Mouse (Mus musculus): ENCODE data around the gene Gjb2. TPM values are rescaled to one million over a fixed set of nuclear protein-coding genes. Genes with fewer than 3 reads are reported as not detected.
"Not testable (repeated sequence)": the region's sequence is repeated elsewhere in the genome, so short reads cannot be mapped to it uniquely, and the experiment has no call there.

Gene Gjb2
- polyA plus RNA-seq, 1 experiment from 2014 or later: 78.1 TPM

DNA sequence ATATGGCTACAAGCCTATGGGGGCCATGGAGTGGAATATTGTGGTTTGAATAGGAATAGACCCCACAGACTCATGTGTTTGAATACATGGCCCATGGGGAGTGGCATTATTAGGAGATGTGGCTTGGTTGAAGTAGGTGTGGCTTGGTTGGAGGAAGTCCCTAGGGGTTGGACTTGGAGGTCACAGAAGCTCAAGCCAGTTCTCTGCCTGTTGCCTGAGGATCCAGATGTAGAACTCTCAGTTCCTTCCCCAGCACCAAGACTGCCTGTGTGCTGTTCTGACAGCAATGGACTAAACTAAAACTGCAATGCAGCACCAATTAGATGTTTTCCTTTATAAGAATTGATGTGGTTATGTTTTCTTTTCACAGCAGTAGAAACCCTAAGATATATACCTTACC is 38.4 kb downstream of the Gjb2 start:
- TF ChIP-seq EP300 (optimal IDR thresholded peaks at IDR 0.05) (no peak), CTCF (IDR thresholded peaks at IDR 0.05; ENCODE audit: low read depth) (no peak)
- Histone ChIP-seq H3K9me3 (ENCODE audit: control insufficient read depth, low read length) (no peaks in the 10 kb centered on the region), H3K4me3 (ENCODE audit: low read depth, low read length) (no peak overlapping the region), H3K27me3 (ENCODE audit: control insufficient read depth, insufficient read depth, low read length) (no peaks in the 10 kb centered on the region), H3K4me2 (replicated peaks; ENCODE audit: low read depth) (no peak overlapping the region), H3K27ac (replicated peaks) (no peak overlapping the region), H3K4me1 (replicated peaks; ENCODE audit: control insufficient read depth, insufficient read depth) (no peaks in the 10 kb centered on the region), H3K36me3 (ENCODE audit: control insufficient read depth, insufficient read depth, low read length) (no peaks in the 10 kb centered on the region), H3K9ac (ENCODE audit: low read length) (no peak overlapping the region)
- ATAC-seq (ENCODE audit: low FRiP score, low TSS enrichment) (no peak), DNase-seq (ENCODE audit: low spot score) (no peak)

DNA sequence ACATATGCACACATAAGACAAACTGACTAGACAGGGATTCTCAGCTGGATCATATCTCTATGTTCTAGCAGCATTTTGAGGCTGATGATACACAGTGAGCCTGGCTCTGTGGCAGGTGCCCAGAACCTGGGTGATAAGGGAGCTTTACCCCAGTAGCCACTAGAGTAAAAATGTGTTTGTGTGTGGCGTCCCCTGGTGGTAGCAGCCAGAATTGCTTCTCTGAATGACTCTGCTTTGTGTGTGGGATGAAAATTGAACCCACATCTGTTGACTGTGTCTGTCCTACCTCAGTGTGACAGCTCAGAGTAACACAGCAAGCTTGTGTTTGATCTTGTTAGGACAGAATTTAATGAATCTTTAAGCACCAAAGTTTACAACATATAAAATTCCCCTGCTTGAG is 44.5 kb downstream of the Gjb2 start:
- H3K36me3 ChIP-seq (ENCODE audit: control insufficient read depth, insufficient read depth, low read length); H3K4me3 ChIP-seq (ENCODE audit: low read depth, low read length); H3K9me3 ChIP-seq (ENCODE audit: control insufficient read depth, low read length); H3K4me2 ChIP-seq (replicated peaks; ENCODE audit: low read depth); ATAC-seq (ENCODE audit: low FRiP score, low TSS enrichment); H3K9ac ChIP-seq (ENCODE audit: low read length); H3K27ac ChIP-seq (replicated peaks); H3K4me1 ChIP-seq (replicated peaks; ENCODE audit: control insufficient read depth, insufficient read depth): not testable (repeated sequence)
- peak; percentile 80 for DNase-seq (ENCODE audit: low spot score)
- TF ChIP-seq CTCF (IDR thresholded peaks at IDR 0.05; ENCODE audit: low read depth): peak; percentile 85
- peaks cover 12% of the 10 kb centered on the region for H3K27me3 ChIP-seq (ENCODE audit: control insufficient read depth, insufficient read depth, low read length)
- 0% methylated on average over 1 of the region's 1 CpGs for WGBS

DNA sequence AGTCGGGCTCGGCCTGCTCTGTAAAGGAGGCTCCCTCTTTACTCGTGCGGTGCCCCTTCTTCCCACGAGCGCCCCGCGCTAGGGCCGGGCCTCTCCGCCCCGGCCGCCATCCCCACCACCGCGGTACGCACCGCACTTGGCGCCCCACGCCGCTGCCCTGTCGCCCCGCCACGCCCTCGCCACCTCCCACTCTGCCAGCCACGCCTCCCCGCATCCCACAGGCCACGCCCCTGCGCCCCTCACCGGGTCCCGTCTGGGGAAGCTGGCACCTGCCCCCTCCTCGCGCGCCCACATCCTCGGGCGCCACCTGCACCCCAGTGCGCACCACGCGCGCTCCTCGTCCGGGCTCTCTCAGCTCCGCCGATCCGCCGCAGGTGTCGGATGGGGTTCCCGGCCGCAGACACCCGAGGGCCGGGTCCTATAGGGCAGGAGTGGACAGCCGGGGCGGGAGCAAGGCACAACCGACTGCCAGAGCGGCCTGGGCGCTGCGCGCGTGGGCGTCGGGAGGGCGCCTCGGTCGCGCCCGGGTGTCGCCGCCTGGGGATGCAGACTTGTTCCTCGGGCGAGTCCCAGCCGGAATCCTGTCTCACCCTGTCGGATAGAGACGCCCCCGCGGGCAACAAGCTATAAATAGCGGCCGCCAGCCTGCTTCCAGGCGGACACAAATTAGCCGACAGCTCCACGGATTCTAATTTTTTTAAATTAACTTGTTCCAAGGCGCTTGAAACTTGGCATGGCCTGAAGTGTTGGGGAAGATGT is 46.8 kb downstream of the Gjb2 start, which contains the start of gene Gja3:
Gene Gja3 (minus strand): TSS at position 538 of the 759 bp plus-strand sequence.
- H3K9ac ChIP-seq (ENCODE audit: low read length): no peak within 1 kb of the TSS
- WGBS: 1% methylated on average over 61 of the region's 79 CpGs
- peak within 1 kb of the TSS; percentile 43 for H3K4me3 ChIP-seq (ENCODE audit: low read depth, low read length)
- no peak within 1 kb of the TSS for H3K27ac ChIP-seq (replicated peaks)
- no peaks in the 10 kb centered on the region for H3K36me3 ChIP-seq (ENCODE audit: control insufficient read depth, insufficient read depth, low read length)
- H3K9me3 ChIP-seq (ENCODE audit: control insufficient read depth, low read length): no peaks in the 10 kb centered on the region
- peak within 1 kb of the TSS; percentile 65 for H3K4me2 ChIP-seq (replicated peaks; ENCODE audit: low read depth)
- H3K4me1 ChIP-seq (replicated peaks; ENCODE audit: control insufficient read depth, insufficient read depth): no peaks in the 10 kb centered on the region; the same call in 1 of the 2 replicates
- H3K27me3 ChIP-seq (ENCODE audit: control insufficient read depth, insufficient read depth, low read length): peaks cover 12% of the 10 kb centered on the region
- TF ChIP-seq CTCF (IDR thresholded peaks at IDR 0.05; ENCODE audit: low read depth) (no peak), EP300 (optimal IDR thresholded peaks at IDR 0.05) (no peak)
- DNase-seq (ENCODE audit: low spot score) (peak; percentile 26), ATAC-seq (ENCODE audit: low FRiP score, low TSS enrichment) (peak; percentile 45; the same call in 1 of the 2 replicates)

DNA sequence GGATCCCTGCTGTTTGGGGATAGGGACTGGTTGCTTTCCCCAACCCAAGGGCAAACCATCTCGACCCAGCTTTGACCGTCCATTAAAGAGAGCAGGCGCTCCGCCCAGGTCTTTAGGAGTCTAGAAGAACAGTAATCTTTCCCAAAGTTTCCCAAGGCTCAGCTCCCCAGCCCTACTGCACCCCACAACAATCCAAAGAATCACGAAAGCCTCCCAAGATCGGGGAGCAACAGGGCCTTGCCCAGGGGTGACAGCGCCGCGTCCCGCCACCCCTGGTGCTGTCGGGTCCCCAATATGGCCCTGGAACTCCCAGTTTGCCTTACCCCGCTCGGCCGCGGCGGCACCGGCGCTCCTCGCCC is 47.3 kb downstream of the Gjb2 start:
- Histone ChIP-seq H3K4me1 (replicated peaks; ENCODE audit: control insufficient read depth, insufficient read depth) (no peaks in the 10 kb centered on the region; the same call in 1 of the 2 replicates), H3K4me3 (ENCODE audit: low read depth, low read length) (peak overlapping the region; percentile 43), H3K27ac (replicated peaks) (no peak overlapping the region), H3K4me2 (replicated peaks; ENCODE audit: low read depth) (peak overlapping the region; percentile 65), H3K36me3 (ENCODE audit: control insufficient read depth, insufficient read depth, low read length) (no peaks in the 10 kb centered on the region), H3K27me3 (ENCODE audit: control insufficient read depth, insufficient read depth, low read length) (peaks cover 12% of the 10 kb centered on the region), H3K9me3 (ENCODE audit: control insufficient read depth, low read length) (no peaks in the 10 kb centered on the region), H3K9ac (ENCODE audit: low read length) (no peak overlapping the region)
- DNase-seq (ENCODE audit: low spot score) (no peak), ATAC-seq (ENCODE audit: low FRiP score, low TSS enrichment) (no peak)
- WGBS: 3% methylated on average over 19 of the region's 19 CpGs
- TF ChIP-seq EP300 (optimal IDR thresholded peaks at IDR 0.05) (no peak), CTCF (IDR thresholded peaks at IDR 0.05; ENCODE audit: low read depth) (no peak)

DNA sequence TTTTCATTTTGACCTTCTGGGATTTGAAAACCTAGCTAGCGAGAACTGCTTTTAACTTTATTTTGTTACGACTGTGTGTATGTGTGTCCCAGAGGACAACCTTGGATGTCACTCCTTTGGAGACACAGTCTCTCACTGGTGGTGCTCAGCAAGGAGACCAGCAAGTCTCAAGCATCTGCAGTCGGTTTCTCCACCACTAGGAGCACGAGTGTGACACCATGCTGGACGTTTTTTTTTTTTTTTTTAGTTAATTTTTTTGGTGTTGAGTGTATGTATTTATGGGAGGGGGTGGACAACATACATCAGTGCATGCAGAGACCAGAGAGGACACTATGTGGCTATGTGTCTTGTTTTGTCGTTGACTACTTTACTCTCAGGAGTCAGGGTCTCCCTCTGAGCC is 51.8 kb downstream of the Gjb2 start:
- no peak for ATAC-seq (ENCODE audit: low FRiP score, low TSS enrichment)

More for the DNA sequence above, 51.8 kb downstream of the Gjb2 start:
- Histone ChIP-seq H3K4me2 (replicated peaks; ENCODE audit: low read depth) (no peak overlapping the region), H3K36me3 (ENCODE audit: control insufficient read depth, insufficient read depth, low read length) (no peaks in the 10 kb centered on the region), H3K27me3 (ENCODE audit: control insufficient read depth, insufficient read depth, low read length) (peaks cover 9% of the 10 kb centered on the region), H3K9me3 (ENCODE audit: control insufficient read depth, low read length) (no peaks in the 10 kb centered on the region), H3K4me3 (ENCODE audit: low read depth, low read length) (no peak overlapping the region), H3K4me1 (replicated peaks; ENCODE audit: control insufficient read depth, insufficient read depth) (no peaks in the 10 kb centered on the region; the same call in 1 of the 2 replicates), H3K9ac (ENCODE audit: low read length) (no peak overlapping the region), H3K27ac (replicated peaks) (no peak overlapping the region)
- no peak for DNase-seq (ENCODE audit: low spot score)
- TF ChIP-seq CTCF (IDR thresholded peaks at IDR 0.05; ENCODE audit: low read depth) (no peak), EP300 (optimal IDR thresholded peaks at IDR 0.05) (no peak)
- 72% methylated on average over 6 of the region's 6 CpGs for WGBS

Other genes starting within 250 kb of the Gjb2 start
- 11.1 and 11.3 TPM in 2 replicates for gene Zmym2, start 218.0 kb downstream of the Gjb2 start, polyA plus RNA-seq (2015; fragmentation: Nextera tagmentation; extraction: Ambion mirVana)
- 0.05 and 0.23 TPM in 2 replicates for gene Gja3, start 46.6 kb downstream of the Gjb2 start, polyA plus RNA-seq (2015; fragmentation: Nextera tagmentation; extraction: Ambion mirVana)
- gene Gm4491, start 11.2 kb upstream of the Gjb2 start, polyA plus RNA-seq (2015; fragmentation: Nextera tagmentation; extraction: Ambion mirVana): not detected in 2 replicates
- 21.3 and 24.3 TPM in 2 replicates for gene Gjb6, start 28.9 kb upstream of the Gjb2 start, polyA plus RNA-seq (2015; fragmentation: Nextera tagmentation; extraction: Ambion mirVana)

All from stomach, postnatal 0 days (tissue).